ENCODE assay signal across 13 mouse cellular contexts in genomic region chr19:21914658-21915057, GRCm38 (mm10).
DNase-seq lines count a peak whose midpoint lies in the region; ATAC-seq lines count a peak whose summit lies in the region.
"Had no signal": no experiment of that assay in that cellular context is flagged by ENCODE, and none has a peak within 500 bp of the region (broad histone marks: within the 10 kb centered on the region; RNA-seq: fewer than 3 reads in every experiment).

No protein-coding gene starts in this region.

- H3K27ac ChIP-seq in heart, embryonic 14.5 days (replicated peaks in 1 of 2; ENCODE audit: control insufficient read depth in 1 of 2, insufficient read depth in 1 of 2, low read depth in 2 of 2, low read length in 2 of 2) = peak overlapping the region; percentile 60 to 81
- 0 out of 2 replicates have a peak overlapping the region, but pooled peaks have one; percentile 6 for H3K27ac ChIP-seq in lung, embryonic 15.5 days
- no peak overlapping the region for H3K27ac ChIP-seq in embryonic facial prominence, embryonic 14.5 days (replicated peaks; ENCODE audit: low read depth, low read length)
- no peak overlapping the region for H3K27ac ChIP-seq in neural tube, embryonic 15.5 days (replicated peaks)

- H3K9ac ChIP-seq in heart, embryonic 14.5 days (ENCODE audit: low read length) = no peak overlapping the region
- no peak overlapping the region for H3K9ac ChIP-seq in lung, embryonic 15.5 days
- no peak overlapping the region for H3K9ac ChIP-seq in embryonic facial prominence, embryonic 14.5 days (ENCODE audit: low read depth, low read length)
- no peak overlapping the region for H3K9ac ChIP-seq in neural tube, embryonic 15.5 days (replicated peaks)

- H3K4me2 ChIP-seq in heart, embryonic 14.5 days (ENCODE audit: low read length) = no peak overlapping the region
- no peak overlapping the region for H3K4me2 ChIP-seq in lung, embryonic 15.5 days
- no peak overlapping the region for H3K4me2 ChIP-seq in embryonic facial prominence, embryonic 14.5 days (ENCODE audit: low read depth, low read length)
- H3K4me2 ChIP-seq in neural tube, embryonic 15.5 days = no peak overlapping the region

- intact Hi-C loops in heart, postnatal 36 days (cut with DNase I) = no loop called here

- H3K36me3 ChIP-seq in heart, embryonic 14.5 days (ENCODE audit: control insufficient read depth, insufficient read depth, low read length) = no peaks in the 10 kb centered on the region
- no peaks in the 10 kb centered on the region for H3K36me3 ChIP-seq in lung, embryonic 15.5 days
- no peaks in the 10 kb centered on the region for H3K36me3 ChIP-seq in embryonic facial prominence, embryonic 14.5 days (ENCODE audit: control insufficient read depth, insufficient read depth, low read length)
- H3K36me3 ChIP-seq in neural tube, embryonic 15.5 days = no peaks in the 10 kb centered on the region

- H3K9me3 ChIP-seq in heart, embryonic 14.5 days (ENCODE audit: control insufficient read depth, low read length) = no peaks in the 10 kb centered on the region
- H3K9me3 ChIP-seq in lung, embryonic 15.5 days = no peaks in the 10 kb centered on the region
- H3K9me3 ChIP-seq in embryonic facial prominence, embryonic 14.5 days (ENCODE audit: control insufficient read depth, low read length) = no peaks in the 10 kb centered on the region
- no peaks in the 10 kb centered on the region for H3K9me3 ChIP-seq in neural tube, embryonic 15.5 days (replicated peaks)

- peaks cover 3% of the 10 kb centered on the region in 2 experiments; a peak in 1 of 4 replicates for H3K4me1 ChIP-seq in heart, embryonic 14.5 days (ENCODE audit: control insufficient read depth in 2 of 2, insufficient read depth in 2 of 2, low read length in 2 of 2)
- no peaks in the 10 kb centered on the region for H3K4me1 ChIP-seq in lung, embryonic 15.5 days
- H3K4me1 ChIP-seq in embryonic facial prominence, embryonic 14.5 days (ENCODE audit: control insufficient read depth, insufficient read depth, low read length) = peaks cover 11% of the 10 kb centered on the region
- H3K4me1 ChIP-seq in neural tube, embryonic 15.5 days = peaks cover 9% of the 10 kb centered on the region; the same call in 1 of the 2 replicates

- no peaks in the 10 kb centered on the region for H3K27me3 ChIP-seq in heart, embryonic 14.5 days (ENCODE audit: control insufficient read depth, insufficient read depth, low read length)
- no peaks in the 10 kb centered on the region for H3K27me3 ChIP-seq in lung, embryonic 15.5 days
- H3K27me3 ChIP-seq in embryonic facial prominence, embryonic 14.5 days (replicated peaks; ENCODE audit: control insufficient read depth, insufficient read depth, low read length) = no peaks in the 10 kb centered on the region
- no peaks in the 10 kb centered on the region for H3K27me3 ChIP-seq in neural tube, embryonic 15.5 days (replicated peaks)

- 56% methylated on average over 3 of the region's 3 CpGs for WGBS in heart, embryonic 14.5 days
- WGBS in lung, embryonic 15.5 days = 56% methylated on average over 3 of the region's 3 CpGs
- WGBS in embryonic facial prominence, embryonic 14.5 days = 23% methylated on average over 3 of the region's 3 CpGs
- 44% methylated on average over 3 of the region's 3 CpGs for WGBS in neural tube, embryonic 15.5 days

- ATAC-seq in heart, embryonic 14.5 days (ENCODE audit: insufficient number of reproducible peaks, insufficient read depth, low FRiP score, low read depth) = no peak
- no peak for ATAC-seq in lung, embryonic 15.5 days (ENCODE audit: borderline replicate concordance, extremely low read depth, low FRiP score, low TSS enrichment)
- ATAC-seq in embryonic facial prominence, embryonic 14.5 days (ENCODE audit: low read depth) = peak; percentile 26; the same call in 1 of the 2 replicates
- peak; percentile 31; the same call in 1 of the 2 replicates for ATAC-seq in neural tube, embryonic 15.5 days (ENCODE audit: low FRiP score)
- ATAC-seq: inflammation-experienced regulatory T-cells, adult 6 months had no signal

- no peak for DNase-seq in heart, postnatal 36 days
- no peak for DNase-seq in lung, postnatal 14 days
- peak; percentile 75 for DNase-seq in embryonic facial prominence, embryonic 14.5 days (ENCODE audit: low spot score)
- DNase-seq in layer of hippocampus, postnatal 10 days (ENCODE audit: low spot score in 2 of 2) = no peak
- no peak for DNase-seq in layer of hippocampus, postnatal 36 days
- DNase-seq: adrenal gland, adult 8-10 months; cerebellum, postnatal 36 days; gastrocnemius, postnatal 10 days; kidney, postnatal 4 days had no signal

- no peak overlapping the region for H3K4me3 ChIP-seq in heart, embryonic 14.5 days (ENCODE audit: control insufficient read depth in 1 of 2, insufficient read depth in 1 of 2, low read depth in 1 of 2, low read length in 2 of 2)
- H3K4me3 ChIP-seq in lung, embryonic 15.5 days = no peak overlapping the region
- no peak overlapping the region for H3K4me3 ChIP-seq in embryonic facial prominence, embryonic 14.5 days (ENCODE audit: low read depth, low read length)
- H3K4me3 ChIP-seq in neural tube, embryonic 15.5 days (replicated peaks) = no peak overlapping the region

Comparison
In these comparisons a context has a peak if more than half of its experiments do, and no peak if none do; other contexts are left out.
1. ATAC-seq: peak in embryonic facial prominence, embryonic 14.5 days (single experiment) and neural tube, embryonic 15.5 days (single experiment); none in heart, embryonic 14.5 days (single experiment) and lung, embryonic 15.5 days (single experiment).
2. H3K27ac ChIP-seq: peak in heart, embryonic 14.5 days (2 of 2) and lung, embryonic 15.5 days (single experiment); none in embryonic facial prominence, embryonic 14.5 days (single experiment) and neural tube, embryonic 15.5 days (single experiment).